Mouse (Mus musculus): Measurements from ENCODE around the gene Mycl. TPM values are rescaled to one million over a fixed set of nuclear protein-coding genes. Genes with fewer than 3 reads are reported as not detected.

Gene Mycl
- total and polyA plus RNA-seq, 3 experiments: 0.38 to 0.51 (median 0.44) TPM

GRCm38 (mm10) chr4:122978850-122979249, 16.6 kb upstream of the Mycl start:
- in situ Hi-C loops (cut with MboI; ENCODE audit: low pct_ligation_motif_present, low pct_unique_long_range_greater_than_20kb, low sequenced_read_pairs): no loop called here

GRCm38 (mm10) chr4:122979826-122980225, 15.6 kb upstream of the Mycl start:
- Histone ChIP-seq H3K79me2 (replicated peaks; ENCODE audit: control insufficient read depth, extremely low read depth, insufficient read depth, poor library complexity, severe bottlenecking) (no peaks in the 10 kb centered on the region), H3K4me2 (ENCODE audit: insufficient read depth, low read depth, poor library complexity, severe bottlenecking) (no peak overlapping the region), H3K9me3 (replicated peaks; ENCODE audit: low read length) (no peaks in the 10 kb centered on the region), H3K27ac (ENCODE audit: insufficient read depth, low read depth) (no peak overlapping the region), H3K9ac (ENCODE audit: insufficient read depth, low read depth) (no peak overlapping the region), H3K4me1 (ENCODE audit: control insufficient read depth in 1 of 2, insufficient read depth in 2 of 2) (peaks cover 0 to 2% of the 10 kb centered on the region in 2 experiments; a peak in 1 of 4 replicates), H3K4me3 (replicated peaks in 1 of 3; ENCODE audit: low read depth in 2 of 3, low read length in 2 of 3, poor library complexity in 1 of 3) (no peak overlapping the region), H3K27me3 (replicated peaks) (peaks cover 1% of the 10 kb centered on the region), H3K36me3 (replicated peaks in 1 of 2; ENCODE audit: control insufficient read depth in 1 of 2, insufficient read depth in 1 of 2, low read length in 1 of 2) (no peaks in the 10 kb centered on the region)
- dilution Hi-C loops (cut with MboI; ENCODE audit: extremely low pct_ligation_motif_present, extremely low pct_unique_long_range_greater_than_20kb, low sequenced_read_pairs): no loop called here
- TF ChIP-seq ELF1 (IDR thresholded peaks at IDR 0.05; ENCODE audit: low read depth, low read length): no peak
- TF ChIP-seq ZKSCAN1 (IDR thresholded peaks at IDR 0.05; ENCODE audit: borderline replicate concordance, low read depth, low read length): no peak
- no peak for TF ChIP-seq RCOR1 (conservative IDR thresholded peaks at IDR 0.05; ENCODE audit: low read depth, low read length)
- no peak for TF ChIP-seq NRF1 (IDR thresholded peaks at IDR 0.05; ENCODE audit: low read depth, low read length)
- TF ChIP-seq NELFE (IDR thresholded peaks at IDR 0.05; ENCODE audit: low read depth, low read length): no peak
- TF ChIP-seq MAZ (IDR thresholded peaks at IDR 0.05; ENCODE audit: low read depth, low read length): no peak
- no peak for TF ChIP-seq ZC3H11A (IDR thresholded peaks at IDR 0.05; ENCODE audit: low read depth, low read length)
- no peak for TF ChIP-seq IRF4 (IDR thresholded peaks at IDR 0.05; ENCODE audit: low read depth, low read length)
- TF ChIP-seq JUN (IDR thresholded peaks at IDR 0.05; ENCODE audit: insufficient read depth, low read depth, low read length): no peak
- no peak for TF ChIP-seq SIN3A (IDR thresholded peaks at IDR 0.05; ENCODE audit: low read length)
- no peak for TF ChIP-seq SMC3 (IDR thresholded peaks at IDR 0.05; ENCODE audit: low read depth, low read length)
- TF ChIP-seq KAT2A (IDR thresholded peaks at IDR 0.05; ENCODE audit: insufficient replicate concordance, low read length): no peak
- no peak for TF ChIP-seq MAFK (IDR thresholded peaks at IDR 0.05; ENCODE audit: insufficient replicate concordance, low read length)
- no peak for TF ChIP-seq PAX5 (IDR thresholded peaks at IDR 0.05; ENCODE audit: low read length)
- TF ChIP-seq USF2 (conservative IDR thresholded peaks at IDR 0.05; ENCODE audit: low read depth, low read length): no peak
- in situ Hi-C loops (cut with MboI; ENCODE audit: low pct_ligation_motif_present, low pct_unique_long_range_greater_than_20kb, low sequenced_read_pairs): loop anchor here (10.0 kb wide), 1 partner anchor 65 kb away; no protein-coding TSS in a partner anchor
- no peak for DNase-seq (ENCODE audit: extremely low read depth)

More at GRCm38 (mm10) chr4:122978850-122979249, 16.6 kb upstream of the Mycl start:
- H3K27ac ChIP-seq (ENCODE audit: insufficient read depth, low read depth): no peak overlapping the region
- peaks cover 1% of the 10 kb centered on the region for H3K27me3 ChIP-seq (replicated peaks)
- H3K9me3 ChIP-seq (replicated peaks; ENCODE audit: low read length): no peaks in the 10 kb centered on the region
- dilution Hi-C loops (cut with MboI; ENCODE audit: extremely low pct_ligation_motif_present, extremely low pct_unique_long_range_greater_than_20kb, low sequenced_read_pairs): no loop called here
- no peak overlapping the region for H3K9ac ChIP-seq (ENCODE audit: insufficient read depth, low read depth)
- DNase-seq (ENCODE audit: extremely low read depth): no peak
- H3K79me2 ChIP-seq (replicated peaks; ENCODE audit: control insufficient read depth, extremely low read depth, insufficient read depth, poor library complexity, severe bottlenecking): no peaks in the 10 kb centered on the region
- no peaks in the 10 kb centered on the region for H3K36me3 ChIP-seq (replicated peaks in 1 of 2; ENCODE audit: control insufficient read depth in 1 of 2, insufficient read depth in 1 of 2, low read length in 1 of 2)
- TF ChIP-seq NRF1 (IDR thresholded peaks at IDR 0.05; ENCODE audit: low read depth, low read length) (no peak), ZMIZ1 (IDR thresholded peaks at IDR 0.05; ENCODE audit: low read depth, low read length) (no peak), UBTF (IDR thresholded peaks at IDR 0.05; ENCODE audit: low read depth, low read length) (no peak), RCOR1 (conservative IDR thresholded peaks at IDR 0.05; ENCODE audit: low read depth, low read length) (no peak), HCFC1 (IDR thresholded peaks at IDR 0.05; ENCODE audit: low read depth, low read length) (no peak), ELF1 (IDR thresholded peaks at IDR 0.05; ENCODE audit: low read depth, low read length) (no peak), MAX (IDR thresholded peaks at IDR 0.05; ENCODE audit: low read length) (no peak), EP300 (IDR thresholded peaks at IDR 0.05; ENCODE audit: low read length) (no peak), TBP (conservative IDR thresholded peaks at IDR 0.05; ENCODE audit: low read depth, low read length) (no peak), CTCF (conservative IDR thresholded peaks at IDR 0.05 in 1 of 2, IDR thresholded peaks at IDR 0.05 in 1 of 2; ENCODE audit: low read depth in 2 of 2, low read length in 2 of 2) (no peak), SIN3A (IDR thresholded peaks at IDR 0.05; ENCODE audit: low read length) (no peak), ZKSCAN1 (IDR thresholded peaks at IDR 0.05; ENCODE audit: borderline replicate concordance, low read depth, low read length) (no peak), MEF2A (IDR thresholded peaks at IDR 0.05; ENCODE audit: borderline replicate concordance, low read depth, low read length) (no peak), IRF4 (IDR thresholded peaks at IDR 0.05; ENCODE audit: low read depth, low read length) (no peak), RAD21 (IDR thresholded peaks at IDR 0.05; ENCODE audit: low read depth, low read length) (no peak), JUN (IDR thresholded peaks at IDR 0.05; ENCODE audit: insufficient read depth, low read depth, low read length) (no peak), ETS1 (conservative IDR thresholded peaks at IDR 0.05; ENCODE audit: low read depth, low read length) (no peak), ZNF384 (IDR thresholded peaks at IDR 0.05; ENCODE audit: low read depth, low read length) (no peak), GABPA (IDR thresholded peaks at IDR 0.05; ENCODE audit: insufficient replicate concordance, low read depth, low read length) (no peak)
- no peak overlapping the region for H3K4me2 ChIP-seq (ENCODE audit: insufficient read depth, low read depth, poor library complexity, severe bottlenecking)
- H3K4me1 ChIP-seq (ENCODE audit: control insufficient read depth in 1 of 2, insufficient read depth in 2 of 2): no peaks in the 10 kb centered on the region
- H3K4me3 ChIP-seq (replicated peaks in 1 of 3; ENCODE audit: low read depth in 2 of 3, low read length in 2 of 3, poor library complexity in 1 of 3): no peak overlapping the region
